Mouse (Mus musculus) C2C12 (cell line): ENCODE measurements around the gene Olfr874.

Source experiments
- CTCF ChIP-seq: IDR thresholded peaks from one replicate; pipeline ENCODE4 v1.5.1; 2011; ENCODE audit not compliant: control insufficient read depth, insufficient read depth, insufficient read length
- MAX ChIP-seq: IDR thresholded peaks from one replicate; pipeline ENCODE4 v1.6.1; 2011; ENCODE audit warnings: mild to moderate bottlenecking, control low read depth
- MYOD1 ChIP-seq: IDR thresholded peaks from one replicate; pipeline ENCODE4 v1.6.1; 2011; ENCODE audit warnings: low read depth; ENCODE audit not compliant: control insufficient read depth, insufficient read length
- USF1 ChIP-seq: IDR thresholded peaks from one replicate; pipeline ENCODE4 v1.6.1; 2011; ENCODE audit warnings: low read depth, mild to moderate bottlenecking, control low read depth, moderate library complexity

DNA sequence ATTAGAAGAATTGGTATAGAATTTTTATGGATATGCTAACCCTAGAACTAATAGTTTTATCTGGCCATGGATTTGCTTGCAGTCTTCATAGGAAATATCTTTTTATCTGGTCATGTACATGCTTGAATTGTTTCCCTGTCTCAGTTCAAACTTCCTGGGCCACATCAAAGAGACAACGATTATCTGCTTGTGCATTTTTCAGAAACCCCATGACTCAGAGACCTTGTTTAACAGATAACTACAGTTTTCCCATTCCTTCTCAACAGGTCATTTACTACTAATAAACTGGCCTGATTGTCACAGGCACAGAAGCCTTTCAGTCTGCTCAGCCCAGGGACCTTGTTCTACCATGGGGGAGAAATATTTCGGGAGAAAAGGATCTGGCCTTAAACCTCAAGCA lies 41.5 kb downstream of the Olfr874 start:
- no peak for TF ChIP-seq MYOD1
- no peak for TF ChIP-seq CTCF
- no peak for TF ChIP-seq MAX
- TF ChIP-seq USF1: no peak
